9 mouse cellular contexts compared by ENCODE assay signal in the genomic region with DNA sequence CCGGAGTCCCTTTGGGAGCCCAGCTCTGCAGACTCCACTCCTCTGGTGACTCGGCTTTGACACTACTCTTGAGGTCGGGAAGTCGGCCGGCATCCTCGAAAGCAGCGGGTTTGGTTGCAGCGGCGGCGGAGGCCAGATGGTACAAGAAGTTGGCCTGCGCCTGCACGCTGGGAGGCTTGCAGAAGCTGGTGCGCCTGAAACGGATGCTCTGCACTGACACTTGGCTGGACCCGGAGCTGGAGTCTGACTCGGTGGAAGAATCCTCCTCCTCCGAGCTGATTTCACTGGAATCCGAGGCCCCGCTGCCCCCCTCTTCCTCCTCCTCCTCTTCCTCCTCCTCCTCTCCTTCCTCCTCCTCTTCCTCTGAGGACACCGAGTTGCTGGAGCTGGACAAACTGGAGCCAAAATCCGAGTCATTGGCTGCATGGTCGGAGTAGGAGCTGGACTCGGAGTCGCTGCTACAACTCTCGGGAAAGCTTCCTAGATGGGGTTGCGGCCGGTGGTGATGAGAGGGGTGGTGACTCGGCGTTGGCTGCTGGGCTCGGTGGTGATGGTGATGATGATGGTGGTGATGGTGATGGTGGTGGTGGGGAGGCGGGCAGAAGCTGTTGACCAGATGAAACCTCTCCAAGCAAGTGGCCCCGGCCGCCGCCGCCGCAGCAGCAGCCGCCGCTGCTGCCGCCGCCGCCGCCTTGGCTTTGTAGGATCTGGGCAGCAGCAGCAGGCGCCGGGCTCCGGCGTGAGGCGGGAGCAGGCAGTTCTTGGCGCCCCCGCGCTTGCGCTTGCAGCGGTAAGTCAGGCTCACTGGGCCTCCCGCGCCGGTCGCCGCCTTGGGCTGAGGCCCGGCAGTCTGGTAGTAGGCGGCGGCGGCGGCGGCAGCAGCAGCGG. TPM values are rescaled to one million over a fixed set of nuclear protein-coding genes. Genes with fewer than 3 reads are reported as not detected.
DNase-seq lines count a peak whose midpoint lies in the region; ATAC-seq and TF ChIP-seq lines count a peak whose summit lies in the region.
"Had no signal": no experiment of that assay in that cellular context is flagged by ENCODE, and none has a peak within 500 bp of the region (broad histone marks: within the 10 kb centered on the region; RNA-seq: fewer than 3 reads in every experiment).

No protein-coding gene starts in this region.

- peak overlapping the region; percentile 84 for H3K4me2 ChIP-seq in embryonic facial prominence, embryonic 11.5 days (ENCODE audit: low read depth, low read length)
- peak overlapping the region; percentile 81 for H3K4me2 ChIP-seq in midbrain, embryonic 16.5 days (ENCODE audit: low read length)

- no peaks in the 10 kb centered on the region for H3K9me3 ChIP-seq in embryonic facial prominence, embryonic 11.5 days (replicated peaks; ENCODE audit: control insufficient read depth, low read length)
- H3K9me3 ChIP-seq in heart, embryonic 10.5 days: no peaks in the 10 kb centered on the region
- H3K9me3 ChIP-seq in midbrain, embryonic 16.5 days (replicated peaks; ENCODE audit: control insufficient read depth, low read length, poor library complexity, severe bottlenecking): no peaks in the 10 kb centered on the region

- H3K36me3 ChIP-seq in embryonic facial prominence, embryonic 11.5 days (replicated peaks; ENCODE audit: control insufficient read depth, insufficient read depth, low read depth, low read length): no peaks in the 10 kb centered on the region; the same call in 1 of the 2 replicates
- no peaks in the 10 kb centered on the region for H3K36me3 ChIP-seq in heart, embryonic 10.5 days
- H3K36me3 ChIP-seq in liver, adult 2 months (ENCODE audit: control insufficient read depth, insufficient read depth, low read length): no peaks in the 10 kb centered on the region
- no peaks in the 10 kb centered on the region for H3K36me3 ChIP-seq in midbrain, embryonic 16.5 days (ENCODE audit: control insufficient read depth, insufficient read depth, low read length)
- no peaks in the 10 kb centered on the region for H3K36me3 ChIP-seq in testis, adult 2 months (ENCODE audit: control insufficient read depth, insufficient read depth, low read length)

- H3K79me2 ChIP-seq in liver, adult 2 months (ENCODE audit: control insufficient read depth, insufficient read depth, low read length): no peaks in the 10 kb centered on the region

- peak overlapping the region; percentile 100 for H3K9ac ChIP-seq in embryonic facial prominence, embryonic 11.5 days (replicated peaks; ENCODE audit: low read length)
- H3K9ac ChIP-seq in liver, adult 2 months (ENCODE audit: low read depth, low read length): peak overlapping the region; percentile 89
- H3K9ac ChIP-seq in midbrain, embryonic 16.5 days (ENCODE audit: low read depth, low read length): peak overlapping the region; percentile 100

- H3K4me1 ChIP-seq in embryonic facial prominence, embryonic 11.5 days (ENCODE audit: control insufficient read depth, insufficient read depth, low read length): peaks cover 5% of the 10 kb centered on the region
- H3K4me1 ChIP-seq in heart, embryonic 10.5 days: peaks cover 35% of the 10 kb centered on the region
- 0 out of 2 replicates have a peak, but pooled peaks cover 3% of the 10 kb centered on the region for H3K4me1 ChIP-seq in liver, adult 2 months (ENCODE audit: control insufficient read depth, insufficient read depth, low read length)
- peaks cover 55% of the 10 kb centered on the region for H3K4me1 ChIP-seq in midbrain, embryonic 16.5 days (ENCODE audit: control insufficient read depth, insufficient read depth, low read length)
- H3K4me1 ChIP-seq in testis, adult 2 months (ENCODE audit: control insufficient read depth, insufficient read depth, low read length): peaks cover 4% of the 10 kb centered on the region

- H3K4me3 ChIP-seq in embryonic facial prominence, embryonic 11.5 days (ENCODE audit: low read depth, low read length): peak overlapping the region; percentile 99
- peak overlapping the region; percentile 98 for H3K4me3 ChIP-seq in heart, embryonic 10.5 days
- H3K4me3 ChIP-seq in liver, adult 2 months (ENCODE audit: insufficient read depth, low read depth, low read length): peak overlapping the region; percentile 62
- H3K4me3 ChIP-seq in midbrain, embryonic 16.5 days (ENCODE audit: low read depth, low read length): peak overlapping the region; percentile 94
- H3K4me3 ChIP-seq in testis, adult 2 months (ENCODE audit: control insufficient read depth, low read depth, low read length): peak overlapping the region; percentile 78

- no peak for TF ChIP-seq CTCF in liver, adult 2 months (IDR thresholded peaks at IDR 0.05; ENCODE audit: low read depth, low read length)
- no peak for TF ChIP-seq CTCF in testis, adult 2 months (IDR thresholded peaks at IDR 0.05; ENCODE audit: control insufficient read depth, insufficient read depth, insufficient replicate concordance, low read depth, low read length)

- WGBS in embryonic facial prominence, embryonic 11.5 days: under 1% methylated on average over 64 of the region's 64 CpGs
- under 1% methylated on average over 64 of the region's 64 CpGs for WGBS in heart, embryonic 10.5 days
- WGBS in liver, adult 2 months: 2% methylated on average over 64 of the region's 64 CpGs
- WGBS in midbrain, embryonic 16.5 days: under 1% methylated on average over 54 of the region's 64 CpGs

- no peak for TF ChIP-seq POLR2A in liver, adult 2 months (IDR thresholded peaks at IDR 0.05; ENCODE audit: extremely low read depth, insufficient read depth, low read length)
- no peak for TF ChIP-seq POLR2A in testis, adult 2 months (IDR thresholded peaks at IDR 0.05; ENCODE audit: control insufficient read depth, low read depth, low read length)

- no peaks in the 10 kb centered on the region for H3K27me3 ChIP-seq in embryonic facial prominence, embryonic 11.5 days (ENCODE audit: control insufficient read depth, insufficient read depth, low read length)
- H3K27me3 ChIP-seq in heart, embryonic 10.5 days (ENCODE audit: insufficient read depth, poor library complexity, severe bottlenecking): no peaks in the 10 kb centered on the region
- no peaks in the 10 kb centered on the region for H3K27me3 ChIP-seq in liver, adult 2 months (ENCODE audit: control insufficient read depth, insufficient read depth, low read length)
- no peaks in the 10 kb centered on the region for H3K27me3 ChIP-seq in midbrain, embryonic 16.5 days (ENCODE audit: control insufficient read depth, insufficient read depth, low read depth, low read length)
- no peaks in the 10 kb centered on the region for H3K27me3 ChIP-seq in testis, adult 2 months (ENCODE audit: control insufficient read depth, insufficient read depth, low read length)

- peak overlapping the region; percentile 100 for H3K27ac ChIP-seq in embryonic facial prominence, embryonic 11.5 days (replicated peaks; ENCODE audit: low read depth, low read length)
- H3K27ac ChIP-seq in heart, embryonic 10.5 days: peak overlapping the region; percentile 100
- H3K27ac ChIP-seq in liver, adult 2 months (replicated peaks; ENCODE audit: insufficient read depth, low read depth, low read length): peak overlapping the region; percentile 47
- H3K27ac ChIP-seq in midbrain, embryonic 16.5 days (ENCODE audit: low read length): peak overlapping the region; percentile 100
- H3K27ac ChIP-seq in testis, adult 2 months (ENCODE audit: control insufficient read depth, insufficient read depth, low read depth, low read length): peak overlapping the region; percentile 25

- ATAC-seq in embryonic facial prominence, embryonic 11.5 days (replicated peaks; ENCODE audit: insufficient number of reproducible peaks, low FRiP score, low TSS enrichment, low read depth): no peak
- peak; percentile 47 for ATAC-seq in midbrain, embryonic 16.5 days

- peak; percentile 63 for DNase-seq in 3T3-L1 (ENCODE audit: low read depth, low spot score)
- DNase-seq in adrenal gland, adult 18-20 months (ENCODE audit: low spot score in 2 of 2): peak; percentile 67 to 69
- DNase-seq in embryonic facial prominence, embryonic 11.5 days (ENCODE audit: low spot score): peak; percentile 56
- DNase-seq in heart, embryonic 10.5 days (ENCODE audit: low spot score): peak; percentile 86
- peak; percentile 72 for DNase-seq in kidney, adult 9 months
- DNase-seq in liver, adult 2 months (ENCODE audit: extremely low read depth, low read depth, low spot score): peak; percentile 30

RNA-seq across cellular contexts. Expression of gene Skida1, which starts 1.8 kb away (rescaled TPM):
- 1 to 10 TPM; 1.6 to 2.0 TPM for total RNA-seq in adrenal gland, adult 18-20 months (2021)
- polyA plus RNA-seq in embryonic facial prominence, embryonic 11.5 days (2014; fragmentation: Nextera tagmentation; extraction: Ambion mirVana): 15.5 and 16.9 TPM in 2 replicates
- polyA plus RNA-seq in heart, embryonic 10.5 days (2016; fragmentation: Nextera tagmentation; extraction: Ambion mirVana): 6.7 and 9.4 TPM in 2 replicates
- total RNA-seq in liver, adult 2 months (2014; rRNA removed): 0.47 and 1.3 TPM in 2 replicates
- 0.24 and 0.33 TPM in 2 replicates for polyA plus RNA-seq in liver, adult 2 months (2012; rRNA removed)
- 5.0 and 7.4 TPM in 2 replicates for polyA plus RNA-seq in midbrain, embryonic 16.5 days (2015; fragmentation: Nextera tagmentation; extraction: Ambion mirVana)
- 0.06 and 0.23 TPM in 2 replicates for polyA plus RNA-seq in testis, adult 2 months (2012; rRNA removed)

RNA-seq across cellular contexts. Expression of gene Mllt10, which starts 8.0 kb away (rescaled TPM):
- total RNA-seq in adrenal gland, adult 18-20 months (2021): 10 to 100 TPM; 41.4 to 44.8 TPM
- 40.8 and 44.3 TPM in 2 replicates for polyA plus RNA-seq in embryonic facial prominence, embryonic 11.5 days (2014; fragmentation: Nextera tagmentation; extraction: Ambion mirVana)
- 39.8 and 54.8 TPM in 2 replicates for polyA plus RNA-seq in heart, embryonic 10.5 days (2016; fragmentation: Nextera tagmentation; extraction: Ambion mirVana)
- total RNA-seq in liver, adult 2 months (2014; rRNA removed): 18.0 and 20.4 TPM in 2 replicates
- polyA plus RNA-seq in liver, adult 2 months (2012; rRNA removed): 15.7 and 16.7 TPM in 2 replicates
- polyA plus RNA-seq in midbrain, embryonic 16.5 days (2015; fragmentation: Nextera tagmentation; extraction: Ambion mirVana): 43.7 and 45.8 TPM in 2 replicates
- polyA plus RNA-seq in testis, adult 2 months (2012; rRNA removed): 155 and 165 TPM in 2 replicates

RNA-seq across cellular contexts. Expression of gene A930004D18Rik, which starts 9.5 kb away (rescaled TPM):
- 1 to 10 TPM; 1.4 to 2.3 TPM for total RNA-seq in adrenal gland, adult 18-20 months (2021)
- polyA plus RNA-seq in embryonic facial prominence, embryonic 11.5 days (2014; fragmentation: Nextera tagmentation; extraction: Ambion mirVana): 6.6 and 9.2 TPM in 2 replicates
- polyA plus RNA-seq in heart, embryonic 10.5 days (2016; fragmentation: Nextera tagmentation; extraction: Ambion mirVana): 14.5 and 14.9 TPM in 2 replicates
- total RNA-seq in liver, adult 2 months (2014; rRNA removed): 2.3 and 2.8 TPM in 2 replicates
- polyA plus RNA-seq in liver, adult 2 months (2012; rRNA removed): 1.4 and 1.9 TPM in 2 replicates
- polyA plus RNA-seq in midbrain, embryonic 16.5 days (2015; fragmentation: Nextera tagmentation; extraction: Ambion mirVana): 7.5 and 10.8 TPM in 2 replicates
- 0.07 and 0.29 TPM in 2 replicates for polyA plus RNA-seq in testis, adult 2 months (2012; rRNA removed)

RNA-seq across cellular contexts. Expression of gene H2al2a, which starts 50.2 kb away (rescaled TPM):
- total RNA-seq in adrenal gland, adult 18-20 months (2021): not detected
- polyA plus RNA-seq in embryonic facial prominence, embryonic 11.5 days (2014; fragmentation: Nextera tagmentation; extraction: Ambion mirVana): not detected in 2 replicates
- not detected in 2 replicates for polyA plus RNA-seq in heart, embryonic 10.5 days (2016; fragmentation: Nextera tagmentation; extraction: Ambion mirVana)
- total RNA-seq in liver, adult 2 months (2014; rRNA removed): not detected in 2 replicates
- not detected in 2 replicates for polyA plus RNA-seq in liver, adult 2 months (2012; rRNA removed)
- polyA plus RNA-seq in midbrain, embryonic 16.5 days (2015; fragmentation: Nextera tagmentation; extraction: Ambion mirVana): not detected in 2 replicates
- polyA plus RNA-seq in testis, adult 2 months (2012; rRNA removed): 553 and 559 TPM in 2 replicates
- total RNA-seq: adrenal gland, postnatal 4 days had no signal

Comparison
In these comparisons a context has a peak if more than half of its experiments do, and no peak if none do; other contexts are left out.
1. DNase-seq: peak in every context shown above with its lines; median percentile 86 in heart, embryonic 10.5 days; 72 in kidney, adult 9 months; 68 in adrenal gland, adult 18-20 months; 63 in 3T3-L1; 56 in embryonic facial prominence, embryonic 11.5 days; 30 in liver, adult 2 months.
2. H3K27ac ChIP-seq: peak in every context shown above with its lines; median percentile 100 in embryonic facial prominence, embryonic 11.5 days; 100 in heart, embryonic 10.5 days; 100 in midbrain, embryonic 16.5 days; 47 in liver, adult 2 months; 25 in testis, adult 2 months.